Mouse (Mus musculus) natural killer cell, adult 2 months (primary cell): ENCODE results near the gene Slc39a13.
A peak's percentile ranks its signal among the peaks of the same experiment; 100 is the strongest.
"Not testable (repeated sequence)": the region's sequence is repeated elsewhere in the genome, so short reads cannot be mapped to it uniquely, and the experiment has no call there.

ENCODE experiments used
- DNase-seq, 2 experiments: peaks; one replicate each; pipeline ENCODE4 v3.0.0; 2022; ENCODE audit warnings: low spot score in 2 of 2

The Slc39a13 gene

DNA sequence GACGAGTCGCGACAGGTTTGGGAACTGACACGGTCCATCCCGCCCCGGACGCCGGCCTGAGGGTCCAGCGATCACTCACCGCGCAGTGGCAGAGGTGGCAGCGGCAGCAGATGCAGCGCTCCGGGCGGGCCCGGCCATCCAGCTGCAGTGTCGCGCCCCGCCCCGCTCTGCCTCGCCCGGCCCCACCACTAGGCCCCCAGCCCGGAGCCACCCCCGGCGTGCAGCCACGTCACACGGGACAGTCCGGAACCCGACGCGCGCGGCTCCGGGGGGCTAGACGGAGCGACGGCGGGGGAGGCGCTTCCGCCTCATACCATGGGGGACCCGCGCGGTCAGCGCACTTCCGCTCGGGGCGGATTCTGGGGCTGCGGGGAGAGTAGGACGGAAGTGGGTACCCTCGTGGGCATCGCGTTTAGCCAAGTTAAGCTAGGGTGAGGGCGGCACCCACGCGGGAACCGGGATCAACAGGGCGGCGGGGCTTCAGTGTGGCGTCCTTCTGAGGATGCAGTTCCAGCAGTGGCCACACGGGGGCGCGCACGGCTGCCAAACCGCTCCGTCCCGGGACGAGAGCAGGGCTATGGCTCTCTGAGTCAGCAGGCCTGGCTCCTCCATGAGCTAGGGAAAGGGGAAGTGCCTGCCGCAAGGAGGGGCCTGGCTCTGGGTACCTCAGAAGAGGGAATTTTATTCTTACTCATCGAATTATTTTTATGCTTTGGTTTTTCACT, at the start of gene Slc39a13:
Gene Slc39a13 (minus strand): TSS at position 342 of the 725 bp plus-strand sequence.
- DNase-seq = peak; percentile 96 to 97

DNA sequence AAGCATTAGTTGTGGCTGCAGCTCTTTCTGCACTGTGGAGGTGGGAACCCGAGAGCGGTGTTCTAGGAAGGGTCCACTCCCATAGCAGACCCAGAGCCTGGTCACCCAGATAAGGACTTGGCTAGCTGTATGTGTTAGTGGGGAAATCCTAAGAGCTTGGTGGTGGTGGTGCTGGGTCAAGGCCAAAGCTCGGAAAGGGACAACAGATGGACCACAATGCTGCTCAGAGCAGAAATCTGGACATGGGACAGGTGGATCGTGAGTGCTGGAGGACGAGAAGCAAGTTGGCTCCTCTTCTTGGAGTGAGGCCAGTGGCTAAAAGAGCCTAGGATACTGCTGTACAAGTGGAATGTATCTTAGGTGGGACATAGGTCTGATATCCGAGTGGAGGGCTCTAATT, 49.3 kb upstream of the Slc39a13 start:
- no peak for DNase-seq

- no peak for DNase-seq
Measured at GRCm38 (mm10) chr2:91119061-91119460, 48.8 kb upstream of the Slc39a13 start.

GRCm38 (mm10) chr2:91118647-91119046, 48.4 kb upstream of the Slc39a13 start:
- no peak for DNase-seq

- DNase-seq = no peak
Measured at GRCm38 (mm10) chr2:91117585-91118275, 47.5 kb upstream of the Slc39a13 start, which contains the start of gene Mybpc3. Gene Mybpc3, plus strand, starts transcription at chr2:91118144.

DNA sequence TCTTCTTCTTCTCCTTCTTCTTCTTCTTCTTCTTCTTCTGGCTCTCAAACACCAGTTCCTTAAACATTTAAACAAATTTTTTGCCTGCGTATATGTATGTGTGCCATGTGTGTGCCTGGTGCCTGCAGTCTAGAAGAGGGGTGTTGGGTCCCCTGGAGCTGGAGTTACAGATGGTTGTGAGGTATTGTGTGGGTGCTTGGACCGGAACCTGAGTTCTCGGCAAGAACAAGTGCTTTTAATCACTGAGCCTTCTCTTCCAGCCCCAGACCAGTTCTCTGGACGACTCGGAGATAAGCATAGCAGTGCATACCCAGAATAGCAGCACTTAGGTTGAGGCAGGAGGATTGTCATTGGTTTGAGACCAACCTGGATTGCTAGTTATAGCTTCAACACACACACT, 46.6 kb upstream of the Slc39a13 start:
- no peak for DNase-seq

- no peak for DNase-seq
Measured at GRCm38 (mm10) chr2:91115578-91115970, 45.4 kb upstream of the Slc39a13 start.

DNA sequence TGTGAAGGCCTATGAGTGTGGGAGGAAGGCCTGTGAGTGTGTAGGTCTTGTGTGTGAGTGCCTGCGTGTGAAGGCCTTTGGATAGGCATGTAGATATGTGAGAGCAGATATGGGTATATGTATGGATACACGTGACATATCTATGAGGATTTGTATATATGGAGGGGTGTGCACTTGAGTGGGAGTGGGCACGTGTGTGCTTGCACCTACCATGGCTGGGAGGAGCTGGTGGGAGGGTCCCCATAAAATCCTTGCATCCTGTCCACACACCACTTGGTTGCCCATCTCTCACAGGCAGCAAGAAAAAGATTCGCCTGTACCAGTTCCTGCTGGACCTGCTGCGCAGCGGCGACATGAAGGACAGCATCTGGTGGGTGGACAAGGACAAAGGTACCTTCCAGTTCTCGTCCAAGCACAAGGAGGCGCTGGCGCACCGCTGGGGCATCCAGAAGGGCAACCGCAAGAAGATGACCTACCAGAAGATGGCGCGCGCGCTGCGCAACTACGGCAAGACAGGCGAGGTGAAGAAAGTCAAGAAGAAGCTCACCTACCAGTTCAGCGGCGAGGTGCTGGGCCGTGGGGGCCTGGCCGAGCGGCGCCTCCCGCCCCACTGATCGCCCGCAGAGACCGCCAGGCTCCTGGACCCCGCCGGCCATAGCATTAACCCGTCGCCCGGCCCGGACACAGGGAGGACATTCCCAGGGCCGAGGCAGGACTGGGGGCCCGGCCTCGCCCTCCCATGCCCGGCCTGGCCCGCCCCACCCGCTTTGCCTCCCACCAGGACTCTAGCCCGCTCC, 44.8 kb upstream of the Slc39a13 start:
- DNase-seq = peak in 1 of 2 experiments; percentile 30

DNA sequence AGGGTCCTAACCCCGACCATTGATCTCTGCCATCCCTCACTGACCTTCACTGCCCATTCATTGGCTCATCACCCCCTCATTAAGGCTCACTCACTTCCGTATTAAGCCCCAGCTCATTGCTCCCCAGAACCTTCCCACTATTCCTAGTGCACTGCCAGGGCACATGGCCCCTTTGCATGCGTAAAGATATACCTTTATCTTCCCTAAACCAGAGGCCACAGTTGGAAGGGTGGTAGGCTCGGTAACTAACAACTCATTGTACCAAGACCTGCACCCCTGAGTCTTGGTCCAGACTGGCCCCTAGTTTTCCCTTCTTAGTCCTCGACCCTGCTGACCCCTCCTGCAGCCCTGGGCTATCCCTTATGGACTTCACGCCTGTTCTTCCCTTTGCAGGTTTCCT, 43.6 kb upstream of the Slc39a13 start:
- no peak for DNase-seq

DNA sequence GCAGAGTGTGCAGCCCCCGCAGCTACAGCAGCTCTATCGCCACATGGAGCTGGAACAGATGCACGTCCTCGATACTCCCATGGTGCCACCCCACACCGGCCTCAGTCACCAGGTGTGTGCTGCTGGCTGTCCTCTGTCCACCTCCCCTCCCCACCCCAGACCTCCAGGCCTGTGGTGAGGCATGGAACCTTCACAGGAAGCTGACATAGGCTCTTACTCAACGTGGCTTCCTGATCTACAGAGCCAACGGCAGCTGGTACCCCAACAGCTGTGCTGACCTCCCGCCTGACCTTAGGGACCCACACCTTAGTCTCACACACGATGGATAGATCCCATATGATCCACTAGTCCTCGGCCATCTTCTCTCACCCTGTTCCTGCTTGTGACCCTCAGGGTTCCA, 43.1 kb upstream of the Slc39a13 start:
- DNase-seq = no peak

GRCm38 (mm10) chr2:91112491-91112890, 42.3 kb upstream of the Slc39a13 start:
- DNase-seq = no peak

GRCm38 (mm10) chr2:91111832-91112231, 41.6 kb upstream of the Slc39a13 start:
- not testable (repeated sequence) for DNase-seq

- DNase-seq = no peak
Measured at GRCm38 (mm10) chr2:91110429-91110828, 40.2 kb upstream of the Slc39a13 start.

- no peak for DNase-seq
Measured at GRCm38 (mm10) chr2:91109807-91110385, 39.7 kb upstream of the Slc39a13 start.

GRCm38 (mm10) chr2:91109241-91109640, 39.0 kb upstream of the Slc39a13 start:
- DNase-seq = no peak

GRCm38 (mm10) chr2:91108156-91108555, 37.9 kb upstream of the Slc39a13 start:
- DNase-seq = no peak

GRCm38 (mm10) chr2:91101124-91101740, 31.0 kb upstream of the Slc39a13 start:
- peak; percentile 83 to 91 for DNase-seq

DNA sequence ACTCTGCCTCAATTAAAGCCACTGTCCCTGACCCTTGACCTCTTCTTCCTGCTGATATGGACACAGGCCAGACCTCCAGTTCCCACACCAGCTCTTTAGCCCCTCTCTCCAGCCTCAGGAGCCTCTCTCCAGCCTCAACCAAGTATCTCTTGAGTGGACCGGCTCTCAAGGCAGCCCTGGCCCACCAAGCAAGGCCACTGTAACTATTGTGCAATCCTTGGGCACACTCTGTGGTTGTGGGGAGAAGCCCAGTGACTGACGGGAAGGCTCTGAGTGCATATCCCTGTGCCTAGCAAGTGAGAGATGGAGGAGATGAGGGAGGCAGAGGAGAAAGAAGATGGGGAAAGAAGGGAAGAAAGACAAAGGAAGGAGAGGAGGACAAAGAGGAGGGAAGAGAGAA, 27.9 kb upstream of the Slc39a13 start:
- no peak for DNase-seq

DNA sequence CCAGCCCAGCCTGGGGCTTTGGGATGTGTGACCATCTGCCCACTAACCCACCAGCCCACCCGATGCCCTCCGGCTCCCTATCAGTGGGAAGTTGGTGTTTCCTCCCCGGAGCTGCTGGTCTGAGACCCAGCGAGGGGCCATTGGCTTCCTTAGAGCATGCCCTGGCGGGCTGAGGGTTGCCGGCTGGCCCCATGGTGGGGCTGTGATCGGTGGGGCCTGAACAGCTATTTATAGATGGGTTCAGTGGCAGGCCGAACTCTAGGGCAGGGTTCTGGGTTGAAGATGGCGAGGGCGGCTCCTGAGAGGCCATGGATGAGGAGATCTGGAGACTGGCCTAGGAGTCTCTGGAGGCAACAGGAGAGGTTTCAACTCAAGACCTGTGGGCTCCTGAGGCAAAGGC, 26.8 kb upstream of the Slc39a13 start:
- DNase-seq = no peak

GRCm38 (mm10) chr2:91096524-91096923, 26.3 kb upstream of the Slc39a13 start:
- peak; percentile 30 to 71 for DNase-seq

- DNase-seq = no peak
Measured at GRCm38 (mm10) chr2:91090827-91091226, 20.6 kb upstream of the Slc39a13 start.

- DNase-seq = no peak
Measured at GRCm38 (mm10) chr2:91090208-91090607, 20.0 kb upstream of the Slc39a13 start.
